Mouse (Mus musculus) MEL-GATA-1-ER (cell line): ENCODE measurements around the gene Selp.

ENCODE experiments used
- DNase-seq: peaks from one replicate; pipeline ENCODE4 v3.0.0-alpha.2; 2012; ENCODE audit warnings: low read depth; ENCODE audit errors: extremely low read depth

The Selp gene

DNA sequence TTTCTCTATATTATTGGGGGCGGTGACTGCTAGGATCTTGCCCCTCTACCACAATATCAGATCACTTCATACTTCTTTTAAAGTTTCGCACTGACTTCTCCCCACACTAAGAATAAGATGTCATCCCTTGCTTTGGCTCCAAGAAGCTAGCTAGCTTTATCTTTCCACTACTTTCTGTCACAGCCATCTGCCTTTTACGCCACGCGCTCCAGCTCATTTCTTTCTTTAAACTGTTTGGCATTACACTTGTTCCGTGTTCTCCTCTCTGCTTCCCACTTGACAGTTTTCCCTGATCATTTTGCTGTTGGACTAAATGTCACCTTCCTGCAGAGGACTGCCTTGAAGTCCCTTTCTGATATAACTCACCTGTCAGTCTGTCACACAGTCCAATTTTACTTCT is 2.8 kb downstream of the Selp start:
- no peak for DNase-seq

DNA sequence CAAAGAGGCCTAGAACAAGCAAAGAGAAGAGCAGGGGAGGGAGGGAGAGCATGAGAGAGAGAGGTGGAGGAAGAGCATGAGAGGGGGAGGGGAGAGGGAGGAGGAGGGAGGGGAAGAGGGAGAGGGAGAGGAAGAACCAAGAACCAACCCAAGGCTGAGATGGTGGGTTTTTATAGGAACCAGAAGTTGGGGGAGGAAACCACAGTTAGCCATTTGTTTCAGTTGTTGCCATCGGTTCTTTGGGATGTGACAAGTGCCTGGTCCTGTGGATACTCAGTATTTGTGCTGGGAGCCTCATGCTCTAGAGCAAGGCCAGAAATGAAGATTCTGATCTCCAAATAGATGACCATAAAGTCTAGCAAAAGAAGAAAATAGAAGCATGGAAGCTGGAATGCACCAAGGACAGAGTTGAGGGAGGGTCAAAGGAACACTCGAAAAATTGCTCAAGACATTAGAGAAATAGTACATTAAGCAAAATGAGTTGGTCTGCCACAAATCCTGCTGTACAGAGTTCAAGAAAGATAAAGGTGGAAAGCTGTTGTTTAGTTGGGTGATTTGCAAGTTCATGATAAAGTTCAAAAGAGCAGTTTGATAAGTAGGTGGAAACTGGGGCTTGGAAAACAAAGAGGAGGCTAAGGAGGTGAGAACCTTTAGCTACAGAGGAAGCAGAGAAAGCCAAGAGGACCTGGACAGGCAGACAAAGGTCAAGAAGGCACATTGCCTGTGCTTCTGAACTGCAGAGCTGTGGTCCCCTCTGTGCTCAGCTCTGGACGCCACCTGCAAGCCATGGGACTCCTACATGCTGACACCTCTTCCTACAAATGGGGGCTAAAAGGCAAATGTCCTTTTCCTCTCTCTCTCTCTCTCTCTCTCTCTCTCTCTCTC is 5.1 kb downstream of the Selp start:
- no peak for DNase-seq

DNA sequence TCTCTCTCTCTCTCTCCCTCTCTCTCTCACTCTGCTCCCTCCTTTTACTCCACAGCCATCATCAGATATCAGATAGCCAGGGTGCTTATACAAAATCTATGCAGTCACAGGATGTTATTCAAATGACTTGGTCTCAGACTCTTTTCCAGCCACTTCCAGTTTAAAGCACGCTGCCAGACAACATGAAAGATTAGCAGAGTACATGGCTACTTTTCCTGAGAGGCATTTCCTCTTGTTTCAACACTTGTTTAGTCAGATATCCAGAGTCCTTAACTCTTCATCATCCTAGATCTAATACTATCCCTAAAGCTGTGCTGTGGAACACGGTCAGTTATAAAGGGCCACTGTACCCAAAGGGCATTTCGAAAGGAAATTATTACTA is 5.7 kb downstream of the Selp start:
- no peak for DNase-seq

DNA sequence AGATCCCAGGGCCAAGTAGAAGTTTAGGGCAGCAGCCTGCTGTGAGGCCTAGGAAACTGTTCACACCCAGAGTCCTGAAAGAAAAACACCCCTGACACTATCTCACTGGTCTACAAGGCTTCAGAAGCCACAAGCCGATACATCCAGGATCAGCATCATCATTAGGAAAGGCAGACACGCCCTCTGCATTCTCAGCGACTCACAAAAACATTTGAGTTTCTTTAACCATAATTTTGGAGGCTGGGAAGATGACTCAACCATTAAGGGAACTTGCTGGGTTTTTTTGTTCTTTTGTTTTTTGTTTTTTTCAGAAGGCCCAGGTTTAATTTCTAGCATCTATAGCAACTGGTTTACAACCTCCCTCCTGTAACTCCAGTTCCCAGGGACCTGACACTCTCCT is 8.8 kb downstream of the Selp start:
- no peak for DNase-seq

DNA sequence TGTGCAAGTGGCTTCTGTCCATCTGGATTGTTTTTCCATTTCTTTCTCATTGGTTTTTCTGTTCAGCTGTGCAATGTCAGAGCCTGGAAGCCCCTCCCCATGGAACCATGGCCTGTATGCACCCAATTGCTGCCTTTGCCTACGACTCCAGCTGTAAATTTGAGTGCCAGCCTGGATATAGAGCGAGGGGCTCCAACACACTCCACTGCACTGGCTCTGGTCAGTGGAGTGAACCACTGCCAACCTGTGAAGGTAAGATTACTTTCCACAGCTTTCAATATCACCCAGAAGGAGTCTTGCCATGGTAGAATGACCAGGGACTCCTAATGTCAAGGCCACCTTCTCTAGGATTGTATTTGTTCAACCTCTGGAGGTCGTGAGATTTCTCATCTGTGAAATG is 14.9 kb downstream of the Selp start:
- no peak for DNase-seq

DNA sequence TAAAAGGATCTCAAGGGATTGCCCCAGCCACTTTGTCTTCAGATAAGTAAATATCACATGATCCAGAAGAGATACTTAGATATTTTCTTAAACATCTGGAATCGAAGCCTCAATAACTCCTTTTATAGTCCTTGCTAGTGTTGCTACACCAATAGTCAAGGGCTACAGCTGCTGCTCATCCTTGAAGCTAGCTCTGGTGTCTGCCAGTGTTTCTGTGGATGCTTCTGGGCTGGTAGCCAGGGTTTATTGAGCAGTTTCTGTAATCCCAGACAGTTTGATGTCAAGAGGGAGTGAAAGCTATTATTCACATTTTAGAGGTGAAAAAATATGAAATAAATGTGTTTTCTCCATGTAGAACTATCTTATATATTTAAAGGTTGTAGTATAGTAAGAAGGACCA is 17.5 kb downstream of the Selp start:
- no peak for DNase-seq

DNA sequence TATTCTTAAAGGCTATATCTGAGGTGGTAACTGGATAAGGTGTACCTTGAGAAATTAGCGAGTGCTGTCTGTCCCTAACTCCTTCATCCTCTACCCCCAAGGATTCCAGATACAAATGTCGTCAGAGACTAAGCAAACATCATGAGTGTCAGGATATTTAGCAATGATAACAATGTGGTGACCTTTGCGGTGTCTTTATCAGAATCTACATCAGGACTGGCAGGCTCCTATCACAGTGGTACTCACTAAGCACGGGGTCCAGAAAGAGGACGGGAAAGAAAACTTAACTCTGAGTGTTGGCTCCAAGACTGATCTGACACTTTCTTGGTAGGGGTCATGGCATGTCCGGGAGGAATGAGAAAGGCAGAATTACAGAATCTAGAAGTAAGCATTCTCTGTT is 19.0 kb downstream of the Selp start:
- DNase-seq = no peak

DNA sequence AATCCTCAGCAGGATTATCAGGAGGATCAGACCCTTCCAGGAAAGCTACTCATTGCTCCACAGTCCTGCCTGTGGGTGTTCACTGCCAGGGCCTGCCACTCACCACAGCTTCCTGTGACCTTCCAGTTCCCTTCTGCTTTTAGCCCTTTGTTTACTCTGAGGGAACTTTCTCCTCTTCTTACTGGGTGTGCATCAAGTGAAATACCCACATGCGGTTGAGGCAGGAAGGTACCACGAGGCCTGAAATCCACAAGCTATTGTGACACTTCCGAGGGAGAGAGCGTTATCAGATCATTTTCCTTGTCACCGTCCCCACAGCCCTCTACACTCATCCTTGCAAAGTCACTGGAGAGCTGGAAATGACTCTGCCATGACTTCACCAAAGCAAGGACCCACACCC is 20.3 kb downstream of the Selp start:
- peak; percentile 25 for DNase-seq

DNA sequence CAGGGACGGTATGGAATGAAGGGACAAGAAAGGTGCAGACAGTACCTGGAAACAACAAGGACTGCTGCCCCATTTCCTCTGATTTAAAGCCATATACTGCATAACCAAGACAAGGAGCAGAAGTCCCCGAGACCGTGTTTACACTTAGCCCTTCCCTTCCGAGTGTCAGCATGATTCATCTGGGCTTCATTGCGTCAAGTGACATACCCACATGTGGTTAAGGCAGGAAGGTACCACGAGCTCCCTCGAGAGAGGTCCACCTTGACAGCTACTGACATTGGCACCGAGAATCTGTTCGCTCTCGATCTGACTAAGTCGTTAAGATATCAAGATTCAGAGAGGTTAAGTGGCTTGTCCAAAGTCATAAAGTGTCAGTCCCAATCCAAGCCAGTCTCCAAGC is 20.9 kb downstream of the Selp start:
- DNase-seq = no peak

DNA sequence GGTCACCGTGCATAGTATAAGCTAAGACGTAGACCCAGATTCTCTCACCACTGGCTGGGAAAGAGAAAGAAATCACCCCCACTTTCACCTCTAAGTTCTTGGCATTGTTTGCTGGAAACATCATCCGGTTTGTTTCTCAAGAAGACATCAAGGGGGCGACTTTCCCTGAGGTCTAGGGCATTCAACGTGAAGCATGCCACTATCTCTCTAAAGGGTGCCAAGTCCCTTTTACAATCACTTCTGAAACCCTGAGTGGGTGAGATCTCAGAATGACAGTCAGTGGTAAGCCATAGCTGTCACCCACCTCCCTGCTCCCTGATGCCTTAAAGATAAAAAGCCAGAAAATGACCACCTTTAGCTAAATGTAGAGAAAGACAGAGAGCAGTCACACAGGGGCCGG is 21.6 kb downstream of the Selp start:
- DNase-seq = no peak

DNA sequence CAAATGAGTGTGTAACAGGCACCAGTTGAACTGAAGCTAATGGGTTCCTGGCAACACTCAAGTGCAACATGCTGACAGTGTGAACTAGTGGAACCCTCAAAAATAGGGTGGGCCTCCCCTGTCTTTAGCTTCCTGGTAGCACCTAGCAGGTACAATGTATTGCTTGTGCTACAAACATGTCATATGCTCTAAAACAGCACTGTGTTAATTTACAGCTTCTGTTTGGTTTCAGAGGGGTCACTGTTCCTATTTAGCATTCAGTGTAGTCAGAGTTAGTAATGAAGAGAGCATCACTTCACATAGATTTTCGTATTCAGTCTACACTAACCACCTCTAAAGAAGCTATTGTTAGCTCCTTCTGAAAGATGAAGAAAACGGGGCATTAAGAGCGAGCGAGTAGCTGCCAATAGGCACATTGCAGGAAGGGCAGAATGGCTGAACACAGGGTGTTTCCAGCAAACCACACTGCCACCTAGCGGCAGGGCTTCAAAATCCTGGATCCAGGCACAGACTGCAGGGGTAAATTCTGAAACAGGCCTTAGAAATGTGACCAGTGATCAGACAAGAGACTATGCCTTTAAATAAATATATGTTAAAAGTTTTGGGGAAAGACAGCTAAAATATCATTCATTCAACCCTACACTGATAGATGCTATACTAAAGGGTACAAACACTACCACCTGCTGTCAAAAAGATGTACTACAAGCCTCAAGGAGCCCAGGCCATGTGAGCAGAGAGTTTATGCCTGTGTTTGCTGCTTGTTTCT is 23.5 kb downstream of the Selp start:
- peak; percentile 43 for DNase-seq

DNA sequence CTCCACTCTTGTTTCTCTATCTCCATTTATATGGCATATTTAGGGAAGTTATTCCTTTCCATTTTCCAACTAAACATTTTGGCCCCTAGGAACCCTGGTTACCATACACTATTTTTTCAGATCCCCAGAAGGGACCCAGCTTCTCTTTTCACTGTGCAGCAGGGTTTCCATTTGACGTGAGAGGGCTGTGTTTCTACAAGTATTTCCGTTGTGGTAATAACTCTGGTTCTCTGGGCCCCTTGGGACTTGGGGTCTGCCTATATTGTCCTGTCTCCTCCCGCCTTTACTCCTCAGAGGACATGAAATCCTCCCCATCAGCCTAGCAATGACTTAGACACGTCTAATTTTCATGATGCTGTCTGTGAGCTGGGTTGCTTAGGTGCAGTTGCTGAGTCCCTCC is 24.4 kb downstream of the Selp start:
- no peak for DNase-seq

DNA sequence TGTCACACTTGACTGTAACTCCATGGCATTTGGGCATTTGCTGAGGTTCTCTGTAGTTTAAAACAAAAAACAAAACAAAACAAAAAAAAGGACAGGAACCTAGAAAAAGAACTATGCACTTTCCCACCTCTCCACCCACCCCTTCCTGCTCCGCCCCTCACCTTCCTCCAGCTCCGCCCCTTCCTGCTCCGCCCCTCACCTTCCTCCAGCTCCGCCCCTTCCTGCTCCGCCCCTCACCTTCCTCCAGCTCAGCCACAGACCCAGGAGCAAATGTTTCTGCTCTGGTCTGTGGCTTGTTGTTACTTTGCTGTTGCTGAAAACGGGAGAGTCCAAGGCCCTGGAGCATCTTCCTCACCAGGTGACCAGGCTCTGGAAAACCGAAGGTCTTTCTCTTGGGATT is 34.0 kb downstream of the Selp start:
- no peak for DNase-seq

DNA sequence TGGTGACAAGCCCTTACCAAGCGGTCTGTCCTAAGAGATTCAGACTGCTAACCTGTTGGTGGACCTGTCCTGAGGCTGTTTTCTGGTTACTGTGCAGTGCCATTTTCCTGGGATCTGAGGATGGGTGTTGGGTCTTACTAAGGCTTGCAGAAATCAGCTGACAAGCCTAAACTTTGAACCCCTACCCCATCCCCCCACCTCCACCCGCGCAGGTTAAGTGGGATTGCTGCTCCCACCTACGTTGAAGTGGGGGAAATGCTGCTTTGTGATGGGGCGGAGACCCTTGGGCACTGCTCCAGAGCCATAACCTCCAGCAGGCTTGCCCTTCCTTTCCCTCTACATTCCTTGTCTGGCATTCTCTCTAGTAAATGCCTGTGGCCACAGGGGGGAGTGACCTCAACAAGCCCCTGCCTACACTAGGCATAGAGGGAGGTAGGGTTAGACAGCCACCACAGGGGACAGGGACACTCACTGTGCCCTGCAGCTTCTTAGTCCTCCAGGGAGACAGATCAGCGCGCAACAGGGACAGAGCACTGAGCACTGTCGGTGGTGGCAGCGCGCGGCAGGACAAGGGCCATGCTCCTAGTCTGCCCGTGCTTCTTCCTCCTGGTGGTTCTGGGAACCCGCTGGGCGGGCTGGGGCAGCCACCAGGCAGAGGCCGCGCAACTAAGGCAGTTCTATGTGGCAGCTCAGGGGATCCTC is 36.5 kb downstream of the Selp start, which contains the start of gene F5:
F5 (plus strand) TSS at position 452 of the 702 bp plus-strand sequence.
- no peak for DNase-seq

DNA sequence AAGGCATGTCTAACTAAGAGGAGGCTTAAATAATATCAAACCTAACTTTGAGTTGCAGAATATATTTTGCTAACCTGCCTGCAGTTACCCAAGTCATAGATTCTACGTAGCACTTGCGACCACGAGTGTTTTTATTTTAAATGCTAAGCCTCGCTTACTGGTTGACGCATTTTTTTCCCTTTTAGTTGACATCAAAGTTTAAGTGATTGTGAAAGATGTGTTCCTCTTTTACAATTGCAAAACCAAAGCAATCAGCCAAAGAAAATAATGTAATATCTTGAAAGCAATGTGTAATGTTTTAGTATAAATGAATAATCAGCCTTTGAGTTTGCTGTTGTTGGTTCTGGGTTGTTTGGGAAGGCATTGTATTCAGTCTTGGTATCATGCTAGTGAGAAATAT is 37.8 kb downstream of the Selp start:
- DNase-seq = no peak

DNA sequence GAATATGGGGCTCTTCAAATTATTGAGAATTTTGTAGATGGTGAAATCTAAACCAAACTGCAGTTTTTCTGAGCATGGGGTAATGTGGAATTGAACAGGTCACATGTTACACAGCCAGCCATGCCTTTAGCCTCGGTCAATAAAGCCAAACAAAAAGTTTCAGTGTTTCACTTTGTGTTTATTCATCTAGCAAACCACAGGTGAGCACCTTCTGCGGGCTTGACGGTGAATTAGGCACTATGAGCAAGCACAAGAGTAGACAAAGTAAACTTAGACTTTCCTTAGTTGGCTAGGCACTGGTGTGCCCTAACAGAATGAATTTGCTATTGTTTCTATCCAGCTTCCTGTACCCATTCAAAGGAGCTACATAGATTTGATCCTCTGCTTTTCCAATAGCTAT is 39.9 kb downstream of the Selp start:
- DNase-seq = no peak

DNA sequence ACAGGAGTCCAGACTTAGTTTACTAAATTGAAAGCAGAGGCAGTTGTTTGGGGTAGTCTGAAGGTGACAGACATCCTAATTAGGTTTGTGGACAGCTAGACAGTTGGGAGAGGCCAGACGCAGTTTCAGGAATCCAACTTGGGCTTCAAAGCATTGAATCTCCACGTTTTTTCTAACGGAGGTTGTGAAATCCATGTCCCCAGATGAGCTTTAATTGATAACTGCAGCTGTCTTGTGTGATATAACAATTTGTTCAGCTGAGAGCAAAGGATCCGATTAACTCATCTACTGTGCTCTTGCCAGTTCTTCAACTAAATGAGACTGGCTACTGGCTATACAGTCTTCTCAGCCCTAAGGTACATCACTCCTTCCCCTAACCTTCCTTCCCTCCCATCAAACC is 43.5 kb downstream of the Selp start:
- DNase-seq = no peak

DNA sequence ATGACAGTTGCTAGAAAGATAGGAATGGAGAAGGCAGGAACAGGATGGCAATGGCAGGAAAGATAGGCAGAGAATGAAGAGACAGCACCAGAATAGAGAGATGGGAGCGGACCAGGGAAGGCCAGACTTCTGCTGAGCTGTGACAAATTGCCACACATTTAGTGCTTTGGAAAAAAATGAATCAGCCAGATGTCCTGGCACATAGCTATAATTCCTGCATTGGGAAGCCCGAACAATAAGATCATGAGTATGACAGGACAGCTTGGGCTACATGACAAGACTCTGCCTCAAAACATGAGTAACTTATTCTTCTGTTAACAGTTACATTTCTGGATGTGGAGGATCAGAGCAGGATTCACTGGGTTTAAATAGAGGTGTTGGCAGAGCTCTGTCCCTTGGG is 44.7 kb downstream of the Selp start:
- DNase-seq = no peak

DNA sequence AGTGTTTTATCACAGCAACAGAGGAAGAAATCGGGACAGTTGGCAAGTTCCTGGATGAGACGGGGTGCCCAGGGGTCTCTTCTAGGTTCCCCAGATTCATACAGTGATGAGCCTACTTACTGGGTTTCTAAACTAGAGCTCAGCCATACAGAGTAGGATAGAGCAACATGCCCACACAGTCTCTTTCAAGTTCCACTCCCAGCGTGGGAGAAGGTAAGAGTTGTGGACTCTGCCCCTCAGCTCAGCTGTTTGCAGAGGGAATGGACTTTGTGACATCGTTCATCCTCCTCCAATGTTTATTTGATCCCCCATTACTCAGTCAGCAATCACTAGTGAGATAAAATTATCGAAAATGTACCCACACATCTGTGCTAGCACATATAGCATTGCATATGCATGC is 47.7 kb downstream of the Selp start:
- no peak for DNase-seq

DNA sequence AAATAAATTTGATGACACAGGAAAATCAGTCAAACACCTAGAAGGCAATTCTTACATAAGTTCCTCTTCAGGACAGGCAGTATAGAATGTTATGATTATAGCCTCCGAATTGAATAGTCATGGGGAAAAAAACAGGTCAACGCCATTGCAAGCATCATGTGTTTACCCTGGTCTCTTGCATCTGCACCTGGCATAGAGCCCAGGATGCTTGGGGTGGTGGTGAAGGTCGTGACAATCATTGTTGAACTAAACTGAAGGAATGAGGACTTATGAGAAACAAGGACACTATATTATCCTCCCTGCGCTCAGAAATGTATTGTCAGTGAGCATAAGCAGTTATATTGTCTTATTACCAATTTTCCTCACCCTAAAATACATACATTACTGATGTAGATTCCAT is 53.8 kb downstream of the Selp start:
- no peak for DNase-seq

DNA sequence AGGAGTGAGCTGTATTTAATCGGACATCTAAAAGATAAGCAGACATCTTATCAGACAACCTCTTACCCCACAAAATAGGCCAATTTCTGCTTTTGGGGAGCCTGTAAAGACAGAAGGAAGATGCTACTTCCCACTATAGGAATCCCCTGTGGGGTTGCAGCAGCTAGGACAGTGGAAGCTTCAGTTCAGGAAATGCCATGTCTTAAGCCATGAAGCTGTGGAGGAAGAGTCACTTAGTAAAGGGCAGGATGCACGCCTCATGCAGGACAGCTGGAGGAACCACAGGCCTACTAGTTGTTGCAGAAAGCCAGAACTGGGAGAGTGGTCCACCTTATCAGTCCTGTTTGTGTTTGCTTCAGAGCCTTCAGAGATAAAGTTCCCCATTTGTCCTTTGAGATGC is 55.4 kb downstream of the Selp start:
- no peak for DNase-seq

DNA sequence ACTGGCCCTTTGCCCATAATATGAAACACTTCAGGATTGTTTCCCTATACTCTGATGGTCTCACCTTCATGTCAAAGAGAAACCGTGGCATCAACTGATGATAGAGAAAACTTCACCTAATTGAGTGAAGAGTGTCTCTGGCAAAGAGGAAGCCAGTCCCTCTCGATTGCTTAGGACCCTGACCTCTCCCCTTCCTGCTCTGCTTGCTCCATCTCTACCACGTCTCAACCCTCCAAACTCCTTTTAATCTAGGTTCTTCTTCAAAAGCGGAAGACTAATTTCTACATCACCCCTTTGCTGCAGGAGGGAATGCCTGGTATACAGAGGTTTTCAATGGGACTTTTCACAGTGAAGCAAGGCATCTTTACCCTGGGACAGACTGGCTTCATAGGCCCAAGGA is 58.1 kb downstream of the Selp start:
- DNase-seq = no peak
